Mouse (Mus musculus) bone marrow macrophage, adult 2 months (primary cell): ENCODE data around the gene Ybx2.

Experiments used
- CTCF ChIP-seq: IDR thresholded peaks from 2 replicates; pipeline ENCODE4 v1.5.1; 2012; ENCODE audit warnings: low read depth, mild to moderate bottlenecking, low read length, moderate library complexity
- POLR2A ChIP-seq: IDR thresholded peaks from 2 replicates; pipeline ENCODE4 v1.6.1; 2012; ENCODE audit warnings: mild to moderate bottlenecking, low read depth, low read length, borderline replicate concordance

DNA sequence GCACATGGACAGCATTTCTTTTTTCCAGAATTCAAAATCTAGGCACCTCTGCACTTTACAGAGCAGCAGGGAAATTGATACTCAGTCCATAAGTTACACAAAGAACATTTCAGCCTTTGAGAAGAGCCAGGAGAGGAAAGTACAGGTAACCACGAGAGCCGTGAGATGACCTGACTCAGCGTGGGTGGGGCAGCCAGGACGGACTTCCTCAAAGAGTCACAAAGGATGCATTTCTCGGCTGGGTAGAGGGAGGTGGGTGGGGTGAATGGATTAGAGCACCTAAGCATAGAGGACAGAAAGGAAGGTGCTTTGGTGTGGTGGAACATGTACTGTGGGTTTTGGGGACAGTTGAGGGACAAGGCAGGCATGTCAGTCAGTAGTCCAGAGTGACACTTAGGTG, 26.2 kb downstream of the Ybx2 start:
- TF ChIP-seq POLR2A: no peak
- TF ChIP-seq CTCF: no peak
